Mouse (Mus musculus) T-helper 2 cell (primary cell): ENCODE results near the gene Abhd12b.

Experiments
- in situ Hi-C: fragments of 300-600 bp; cut with MboI, MseI; formaldehyde crosslinking; loops from one replicate; pipeline ENCODE4 v1.15.1; 2025; ENCODE audit warnings: high pct_unique_total_duplicates

Gene Abhd12b

DNA sequence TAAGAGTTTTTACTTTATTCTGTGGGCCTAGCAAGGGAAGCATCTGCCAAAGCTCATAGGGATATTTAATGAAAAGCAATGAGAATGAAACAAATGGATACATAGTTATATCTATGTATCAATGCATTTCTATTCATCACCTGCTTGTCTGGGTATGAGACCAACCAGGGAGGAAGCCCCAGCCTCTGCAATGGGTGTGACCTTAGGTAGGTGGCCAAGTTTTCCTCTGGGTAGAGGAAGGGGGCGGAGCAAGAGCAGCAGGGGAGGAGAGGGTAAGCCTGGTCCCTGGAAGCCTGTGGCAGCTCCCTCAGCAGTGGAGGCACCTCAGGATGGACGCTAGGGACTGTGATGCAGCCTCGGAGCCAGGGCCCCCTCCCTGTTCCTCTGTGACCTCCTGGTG lies at the start of gene Abhd12b:
Abhd12b (plus strand) TSS at position 301 of the 400 bp plus-strand sequence.
- in situ Hi-C loops: no loop called here

DNA sequence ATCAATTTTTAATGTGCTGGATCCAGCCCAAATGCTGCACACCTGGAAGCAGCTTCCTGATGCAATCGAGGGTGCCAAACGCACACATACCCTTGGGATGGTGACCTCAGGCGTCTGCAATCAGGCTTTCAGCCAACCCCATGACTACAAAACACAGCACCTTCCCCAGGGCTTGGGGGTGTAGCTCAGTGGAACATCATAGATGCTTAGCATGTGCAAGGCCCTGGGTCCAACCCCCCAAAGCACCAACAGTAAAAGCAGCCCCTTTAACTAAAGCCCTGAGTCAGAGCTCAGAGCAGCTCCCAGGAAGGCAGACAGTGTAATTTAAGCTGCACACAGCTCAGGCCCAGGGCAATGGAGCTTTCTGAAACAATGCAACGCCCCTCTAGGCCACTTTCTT lies 49.7 kb upstream of the Abhd12b start:
- in situ Hi-C loops: no loop called here

DNA sequence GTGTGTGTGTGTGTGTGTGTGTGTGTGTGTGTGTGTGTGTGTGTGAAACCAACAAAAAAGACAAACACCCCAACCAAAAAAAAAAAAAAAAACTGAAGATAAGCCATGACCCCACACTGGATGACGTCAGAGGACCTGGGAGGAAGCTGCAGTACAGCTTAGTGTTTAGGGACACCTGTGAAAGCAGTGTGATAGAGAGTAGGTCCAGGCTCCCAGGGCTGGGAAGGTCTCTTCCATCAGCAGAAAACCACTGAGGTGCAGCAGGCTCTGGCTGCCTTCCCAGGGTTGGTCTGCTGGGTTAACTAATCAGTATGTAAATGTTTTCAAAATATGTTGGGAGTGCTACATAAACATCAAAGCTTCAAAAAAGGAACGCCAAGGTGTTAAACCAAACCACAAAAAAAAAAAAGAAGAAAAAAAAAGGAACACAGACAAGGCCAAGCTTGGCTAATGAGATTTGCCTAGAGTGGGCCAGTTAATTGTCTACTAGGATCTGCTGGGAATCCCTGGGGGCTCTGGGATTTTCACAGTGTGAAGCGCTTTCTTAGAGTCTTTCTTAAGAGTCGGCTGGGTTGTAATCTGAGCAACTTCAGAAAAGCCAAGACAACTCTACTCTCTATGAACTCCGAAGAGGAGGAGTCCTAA lies 49.0 kb upstream of the Abhd12b start:
- in situ Hi-C loops: no loop called here

DNA sequence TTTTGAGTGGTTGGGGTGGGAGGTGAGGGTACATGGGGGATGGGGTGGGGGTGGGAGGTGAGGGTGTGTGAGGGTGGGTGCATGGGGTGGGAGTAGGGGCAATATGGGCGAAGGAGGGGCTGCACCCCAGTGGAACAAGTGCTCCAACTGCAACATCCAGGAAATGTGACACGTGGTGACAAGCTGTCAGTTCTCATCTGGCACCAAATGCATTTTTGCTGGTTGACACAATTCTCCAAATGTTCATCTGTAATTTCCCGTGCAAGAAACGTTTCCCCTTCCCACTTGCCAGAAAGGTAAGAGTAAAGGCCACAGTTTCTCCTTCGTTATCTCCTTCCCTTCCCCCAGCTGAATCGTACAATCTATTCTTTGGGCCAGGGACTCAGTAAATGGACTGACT lies 48.1 kb upstream of the Abhd12b start:
- in situ Hi-C loops: no loop called here

DNA sequence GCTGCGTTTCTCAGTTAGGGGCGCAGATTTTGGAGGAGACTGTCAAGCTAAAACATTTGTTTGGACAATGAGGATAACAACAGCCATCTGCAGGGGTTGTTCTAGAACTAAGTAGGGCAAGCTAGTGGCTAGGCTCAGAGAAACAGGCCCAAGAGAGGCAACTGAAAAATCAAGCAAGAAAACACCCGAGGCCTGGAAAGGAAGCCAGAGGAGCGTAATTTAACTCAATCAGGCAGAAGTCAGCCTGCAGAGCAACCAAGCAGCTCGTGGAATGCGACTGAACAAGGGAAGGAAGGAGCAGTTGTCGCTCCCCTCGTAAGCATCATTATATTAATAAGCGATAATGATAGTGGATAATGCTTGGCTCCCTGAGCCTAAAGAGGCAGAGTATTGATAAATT lies 47.4 kb upstream of the Abhd12b start:
- in situ Hi-C loops: no loop called here

DNA sequence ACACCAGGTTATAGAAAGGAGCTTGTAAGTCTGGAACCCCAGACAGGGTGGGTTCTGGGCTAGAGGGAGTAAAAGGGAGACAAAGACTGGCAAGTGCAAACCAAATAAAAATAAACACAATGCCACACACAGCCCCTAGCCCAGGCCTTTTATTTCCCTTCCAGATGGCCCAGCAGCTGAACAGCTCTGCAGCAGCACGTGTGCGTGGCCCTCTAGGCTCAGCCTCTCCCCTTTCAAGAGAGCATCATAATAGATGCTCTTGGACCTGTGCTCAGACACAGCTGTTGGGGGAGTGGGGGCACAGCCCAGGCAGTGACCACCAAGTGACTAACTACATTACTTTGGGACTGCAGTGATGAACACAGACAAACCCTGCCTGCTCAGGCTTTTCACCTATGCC lies 45.8 kb upstream of the Abhd12b start:
- in situ Hi-C loops: no loop called here

DNA sequence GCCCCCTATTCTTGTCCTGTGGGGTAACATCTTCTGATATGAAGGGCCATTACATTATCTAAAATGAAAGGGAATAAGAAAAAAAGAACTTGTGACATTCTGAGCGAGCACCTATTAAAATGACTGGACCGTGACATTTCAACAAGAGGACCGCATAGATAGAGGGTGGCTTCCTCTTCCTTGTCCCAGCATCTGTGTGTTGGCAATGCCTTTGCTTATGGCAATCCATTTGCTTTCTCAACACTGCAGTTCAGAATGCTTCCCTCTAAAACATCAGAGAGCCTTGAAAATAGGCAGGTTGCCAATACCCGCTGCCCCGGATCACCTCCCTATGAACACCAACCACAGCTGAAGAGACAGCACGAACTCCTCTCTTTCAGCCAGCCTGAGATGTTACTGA lies 44.0 kb upstream of the Abhd12b start:
- in situ Hi-C loops: no loop called here

DNA sequence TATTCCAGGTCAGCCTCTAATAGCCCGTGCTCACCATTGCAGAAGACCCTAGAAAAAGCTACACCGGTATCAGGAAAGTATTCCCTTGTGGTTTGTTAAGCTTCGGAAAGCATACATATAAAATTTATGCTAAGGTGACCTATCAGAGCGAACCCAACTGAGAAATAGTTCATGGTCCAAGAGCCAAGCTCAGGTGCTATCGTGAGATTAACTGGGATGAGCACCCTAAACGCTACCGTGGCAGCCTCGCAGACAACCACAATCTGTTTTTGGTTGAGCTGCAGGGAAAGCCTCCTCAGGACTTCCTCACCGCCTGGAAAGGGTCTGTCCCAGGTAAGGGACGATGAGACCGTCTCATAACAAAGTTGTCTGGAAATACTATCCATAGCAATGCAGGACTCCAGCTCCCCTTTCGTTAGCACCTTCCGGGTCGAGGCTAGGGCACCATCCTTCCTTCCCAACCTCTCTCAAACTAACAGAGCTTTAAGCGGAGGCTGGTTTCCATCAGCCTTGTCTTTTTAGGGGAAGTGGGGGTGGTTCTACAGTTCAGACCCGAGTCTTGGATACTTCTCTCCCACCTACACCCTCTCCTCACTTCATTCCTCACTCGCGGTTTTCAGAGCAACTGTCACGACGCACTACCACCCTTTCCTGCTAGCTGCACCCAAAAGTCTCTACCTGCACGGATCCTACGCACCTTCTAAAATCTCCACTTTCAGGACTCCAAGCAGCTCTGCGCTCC lies 43.4 kb upstream of the Abhd12b start:
- in situ Hi-C loops: no loop called here

DNA sequence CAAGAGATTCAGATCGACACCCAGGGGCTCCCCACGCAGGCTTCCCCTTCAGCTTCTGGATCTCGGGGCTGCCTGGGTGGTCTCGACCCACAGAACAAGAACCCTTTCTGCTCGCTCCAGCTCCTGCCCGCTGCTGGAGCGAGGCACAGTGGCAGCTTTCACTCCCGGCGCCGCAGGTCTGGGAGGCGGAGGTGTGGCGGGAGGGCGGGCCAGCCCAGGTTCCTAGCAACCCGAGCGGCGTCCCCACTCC lies 42.9 kb upstream of the Abhd12b start:
- in situ Hi-C loops: no loop called here

DNA sequence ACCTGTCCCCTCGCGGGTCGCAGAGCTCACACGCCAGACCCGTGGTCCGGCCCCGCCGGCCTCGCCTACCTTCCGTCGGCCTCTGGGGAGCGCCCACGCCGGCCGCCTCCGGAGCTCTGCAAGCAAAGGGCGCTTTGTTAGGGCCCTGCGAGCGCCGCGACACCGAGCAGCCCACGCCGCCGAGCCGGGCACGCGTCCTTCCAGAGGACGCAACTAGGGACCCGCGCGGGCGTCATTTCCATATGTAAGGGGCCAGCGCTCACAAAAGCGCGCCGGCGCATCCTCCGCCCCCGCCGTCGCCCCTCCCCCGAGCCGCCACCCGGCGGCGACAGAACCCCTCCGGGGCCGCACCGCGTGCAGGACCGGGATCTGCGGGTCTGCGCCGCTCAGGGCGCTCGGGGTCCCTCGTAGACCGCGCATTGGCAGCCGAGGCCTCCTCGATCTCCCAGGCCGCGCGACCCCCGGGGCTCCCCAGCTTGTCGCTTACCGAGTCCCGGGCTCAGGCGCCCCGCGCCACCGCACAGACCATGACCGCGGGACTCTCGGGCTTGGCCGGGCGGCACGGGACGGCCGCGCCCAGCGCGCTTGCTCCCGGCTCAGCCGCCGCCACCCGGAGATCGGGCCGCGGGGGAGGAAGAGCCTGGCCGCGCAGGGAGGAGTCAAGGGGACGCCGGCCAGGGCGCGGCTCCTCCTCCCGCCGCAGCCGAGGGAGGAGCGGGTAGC lies 42.4 kb upstream of the Abhd12b start:
- in situ Hi-C loops: no loop called here

DNA sequence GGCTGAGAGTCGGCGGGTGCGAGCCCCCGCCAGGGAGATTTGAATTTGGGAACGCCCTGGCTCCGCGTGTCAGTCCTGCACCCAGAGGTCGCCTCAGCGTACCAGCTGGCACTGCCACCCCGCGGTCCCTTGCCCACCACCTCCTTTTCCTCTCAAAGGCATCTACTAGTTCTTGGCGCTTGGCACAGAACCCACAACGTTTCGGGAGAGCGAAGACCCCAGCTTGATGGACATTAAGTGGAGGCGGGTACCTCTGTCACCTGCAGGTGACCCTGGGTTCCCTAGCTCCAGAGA lies 41.9 kb upstream of the Abhd12b start:
- in situ Hi-C loops: no loop called here

DNA sequence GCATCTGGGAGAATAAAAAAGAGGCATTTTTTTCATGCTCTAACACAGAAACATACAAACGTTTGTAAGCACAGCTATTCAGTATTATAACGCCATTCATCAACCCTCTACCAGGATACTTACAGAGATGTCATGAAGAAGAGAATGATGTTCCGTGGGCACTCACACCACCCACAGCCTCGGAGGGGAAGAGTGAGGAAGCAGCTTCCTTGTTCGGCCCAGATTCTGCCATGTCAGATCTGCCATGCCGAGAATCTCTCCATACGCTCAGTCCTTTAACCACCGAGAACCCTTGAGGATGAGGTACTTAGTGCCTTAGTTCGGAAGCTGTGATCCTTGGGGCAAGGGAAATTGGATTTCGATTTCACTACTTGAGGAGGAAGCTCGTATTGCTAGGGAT lies 40.6 kb upstream of the Abhd12b start, which contains the start of gene Nin:
Nin (minus strand) TSS at position 367 of the 400 bp plus-strand sequence.
- in situ Hi-C loops: no loop called here

DNA sequence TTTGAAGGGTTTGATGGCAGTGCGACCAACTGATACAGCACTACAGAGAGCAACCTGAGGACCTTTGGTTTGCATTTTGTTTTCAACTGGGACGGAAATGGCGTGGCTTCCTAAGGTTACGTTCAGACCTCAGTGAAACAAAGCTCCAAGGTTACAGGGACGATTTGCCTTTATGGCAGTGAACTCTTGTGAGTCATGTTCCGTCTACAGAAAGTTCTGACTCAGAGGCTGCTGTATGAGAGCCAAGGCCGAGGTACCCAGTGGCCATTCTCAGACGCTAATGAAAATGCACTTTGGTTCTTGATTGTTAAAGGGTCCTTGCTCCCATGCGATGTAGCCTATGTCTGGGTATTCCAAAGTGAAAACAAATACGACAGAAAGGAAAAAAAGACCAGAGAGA lies 36.8 kb upstream of the Abhd12b start:
- in situ Hi-C loops: no loop called here

DNA sequence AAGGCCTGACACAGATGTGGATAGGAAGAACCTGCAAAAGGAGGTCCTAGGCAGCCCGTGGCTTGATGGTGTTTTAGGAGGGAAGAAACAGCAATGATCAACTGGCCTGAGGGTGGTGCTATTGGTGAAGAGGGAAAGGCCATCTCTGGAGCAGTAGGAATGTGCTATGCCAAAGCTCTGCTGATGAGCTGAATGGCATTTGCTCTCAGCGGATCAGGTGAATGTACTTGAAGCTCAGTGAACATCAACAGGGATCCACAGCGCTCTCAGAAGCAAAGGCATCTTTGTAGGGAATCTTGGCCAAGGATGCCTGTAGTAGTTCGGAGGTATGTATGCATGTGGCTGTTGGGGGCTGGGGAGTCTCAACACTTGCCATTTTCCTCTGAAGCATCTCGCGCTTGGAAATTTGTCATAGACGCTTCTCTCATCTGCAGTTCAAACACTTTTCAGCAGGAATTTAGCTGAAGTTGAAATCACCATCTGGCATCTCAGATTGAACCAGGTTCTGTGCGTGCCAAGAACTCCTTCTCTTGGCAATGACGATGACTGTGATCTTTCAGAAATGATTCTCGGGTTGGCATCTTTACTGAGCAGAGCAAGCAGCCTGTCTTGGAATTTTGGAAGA lies 35.1 kb upstream of the Abhd12b start:
- in situ Hi-C loops: no loop called here

DNA sequence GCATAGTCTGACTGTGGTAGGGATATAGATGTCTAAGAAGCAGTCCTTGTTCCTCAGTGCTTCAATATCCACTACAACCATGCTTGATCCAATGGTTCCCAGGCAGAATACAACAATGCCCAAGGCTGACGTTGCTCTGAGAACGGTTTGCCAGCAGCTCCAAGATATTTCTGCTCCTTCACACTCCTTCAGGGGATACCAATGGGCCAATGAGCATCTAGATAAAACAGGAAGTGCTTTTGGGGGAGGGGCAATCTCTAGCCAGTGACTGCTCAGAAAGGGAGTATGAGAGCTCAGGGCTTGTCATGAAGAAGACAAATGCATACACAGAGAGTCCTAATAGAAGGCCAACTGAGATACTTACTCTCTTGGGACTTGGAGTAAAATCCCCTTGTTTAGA lies 34.4 kb upstream of the Abhd12b start:
- in situ Hi-C loops: no loop called here

DNA sequence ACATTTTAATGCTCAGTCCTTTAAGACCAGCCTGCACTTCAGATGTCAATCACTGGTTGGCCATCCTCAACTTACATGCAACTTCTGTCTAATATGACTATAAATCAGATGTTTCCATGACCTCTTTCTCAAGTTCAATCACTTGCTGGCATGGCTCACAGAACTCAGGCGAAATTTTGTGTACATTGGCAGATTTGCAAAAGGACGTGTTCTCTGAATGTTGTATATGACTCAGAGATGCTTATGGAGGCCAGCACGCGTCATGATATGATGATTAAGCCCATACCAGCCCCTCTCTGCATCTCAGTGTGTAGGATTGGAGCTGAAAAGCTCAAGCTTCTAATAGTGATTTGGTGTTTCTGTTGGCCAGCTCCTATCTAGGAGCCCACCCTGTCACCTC lies 27.3 kb upstream of the Abhd12b start:
- in situ Hi-C loops: loop anchor here (25.0 kb wide), 1 partner anchor 889 kb away; the partner anchor contains the start of genes Klhdc1 and Pole2

DNA sequence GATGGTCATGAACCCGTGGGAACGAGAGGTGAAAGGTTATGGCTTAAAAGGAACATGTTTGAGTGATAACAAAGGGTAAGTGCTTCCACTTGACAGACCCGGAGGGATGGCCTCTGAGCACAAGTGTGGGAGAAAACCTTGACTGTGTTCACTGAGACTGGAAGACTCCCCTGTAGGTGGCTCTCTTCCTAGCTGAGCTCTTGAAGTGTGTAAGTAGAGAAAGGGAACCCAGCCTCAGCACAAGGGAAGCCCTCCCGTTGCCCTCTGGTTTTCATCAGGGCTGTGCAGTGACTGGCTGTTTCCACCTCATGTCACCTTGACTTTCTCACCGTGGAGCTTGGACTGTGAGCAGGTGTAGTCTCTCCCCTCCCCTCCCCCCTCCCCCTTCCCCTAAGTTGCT lies 24.8 kb upstream of the Abhd12b start:
- in situ Hi-C loops: loop anchor here (25.0 kb wide), 1 partner anchor 892 kb away; the partner anchor contains the start of genes Klhdc1 and Pole2

DNA sequence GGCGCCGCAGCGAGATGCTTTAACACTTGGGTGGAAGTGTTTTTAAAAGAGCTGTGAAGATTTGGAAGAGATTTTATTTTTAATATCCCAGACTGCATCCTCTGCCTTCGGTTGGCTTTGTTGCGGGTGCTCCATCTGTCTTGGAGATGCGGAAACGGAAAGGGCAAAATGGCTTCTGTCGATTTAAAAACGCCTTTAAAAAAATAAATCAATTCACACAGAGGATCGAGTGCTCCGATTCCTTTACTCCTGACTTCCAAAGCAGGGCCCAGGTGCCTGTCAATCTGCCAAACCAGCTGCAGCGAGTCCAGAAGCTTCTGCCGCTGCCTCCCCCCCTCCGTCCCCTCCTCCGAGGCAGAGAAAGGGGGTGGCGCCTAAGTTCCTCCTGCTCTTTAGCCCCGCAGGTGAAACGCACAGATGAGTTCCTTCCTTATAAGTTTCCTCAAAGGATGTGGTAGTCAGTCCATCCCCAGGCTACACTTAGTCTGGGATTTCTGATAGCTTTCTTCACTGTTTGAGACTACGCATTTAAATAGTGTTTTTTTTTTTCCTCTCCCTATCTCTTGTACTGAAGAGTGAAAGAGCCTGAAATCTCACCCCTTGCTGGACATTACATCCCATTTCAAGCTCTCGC lies 22.8 kb upstream of the Abhd12b start:
- in situ Hi-C loops: loop anchor here (25.0 kb wide), 1 partner anchor 894 kb away; the partner anchor contains the start of genes Klhdc1 and Pole2

DNA sequence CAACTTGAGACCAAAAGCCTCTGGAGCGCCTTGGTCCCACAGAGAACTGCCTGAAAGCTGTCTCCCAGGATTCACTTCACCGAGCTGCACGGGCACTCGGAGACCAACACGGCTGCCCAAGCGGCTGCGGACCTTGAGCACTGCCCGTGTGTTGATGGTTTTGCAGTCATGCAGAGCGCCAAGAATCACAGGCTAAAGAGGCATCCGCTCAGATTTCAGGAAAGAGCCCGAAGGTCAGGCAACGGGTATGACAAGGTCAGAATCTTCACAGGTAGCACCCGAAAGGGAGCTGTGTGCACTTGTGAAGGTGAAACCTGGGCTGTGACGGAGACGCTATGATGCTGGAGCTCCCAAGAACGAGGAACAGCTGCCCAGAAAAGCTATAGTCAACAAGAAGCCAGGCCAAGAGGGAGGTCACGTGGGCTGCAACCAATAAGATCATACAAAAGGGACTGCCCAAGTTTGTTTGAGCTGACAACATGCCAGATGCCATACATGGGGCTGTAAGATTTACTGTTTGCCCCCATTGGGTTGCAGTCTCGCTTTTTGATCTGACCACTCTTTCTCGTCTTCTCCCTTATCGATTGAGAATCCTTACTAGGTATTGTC lies 19.2 kb upstream of the Abhd12b start:
- in situ Hi-C loops: loop anchor here (25.0 kb wide), 1 partner anchor 897 kb away; the partner anchor contains the start of genes Klhdc1 and Pole2

DNA sequence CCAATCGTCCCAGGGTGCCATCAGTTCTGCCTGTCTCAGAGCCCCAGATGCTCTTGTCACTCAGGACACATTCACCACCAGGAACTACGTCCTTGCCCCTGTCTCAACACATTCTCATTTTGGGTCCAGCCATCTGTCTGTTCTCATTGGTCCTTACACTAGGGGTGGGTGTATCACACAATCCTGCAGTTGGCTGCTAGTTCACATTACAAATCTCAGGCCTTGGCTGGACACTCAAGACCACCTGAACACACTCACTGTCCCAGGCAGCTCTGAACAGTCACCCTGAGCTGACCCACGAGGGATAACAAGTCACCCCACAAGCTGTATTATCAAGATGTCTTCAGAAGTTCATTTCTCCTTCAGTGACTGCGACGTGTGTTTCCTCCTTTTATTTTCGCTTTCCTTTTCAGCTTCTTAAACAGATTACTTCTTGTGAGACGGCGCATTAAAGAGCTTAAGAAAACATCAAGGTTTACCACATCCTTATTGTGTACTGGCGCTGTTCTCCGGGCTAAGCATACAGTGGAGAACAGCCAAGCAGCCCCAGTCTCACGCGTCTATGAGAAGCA lies 17.7 kb upstream of the Abhd12b start:
- in situ Hi-C loops: loop anchor here (25.0 kb wide), 1 partner anchor 899 kb away; the partner anchor contains the start of genes Klhdc1 and Pole2

DNA sequence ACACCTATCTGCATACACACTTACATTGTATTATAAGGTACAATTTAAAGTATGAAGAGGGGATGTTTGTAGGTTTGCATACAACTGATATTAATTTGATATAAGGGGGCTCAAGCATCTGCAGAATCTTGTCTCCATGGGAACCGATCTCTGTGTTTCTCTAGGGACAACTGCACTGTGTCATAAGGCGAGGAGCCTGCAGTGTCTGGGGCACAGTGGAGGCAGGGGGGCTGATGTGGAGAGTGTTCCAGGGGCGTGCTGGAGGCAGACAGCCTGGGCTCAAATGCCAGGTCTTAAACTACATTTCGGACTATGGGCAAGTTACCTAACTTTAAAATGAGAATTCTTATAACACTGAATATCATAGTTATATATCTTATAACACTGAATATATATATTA lies 16.8 kb upstream of the Abhd12b start:
- in situ Hi-C loops: loop anchor here (25.0 kb wide), 1 partner anchor 900 kb away; the partner anchor contains the start of genes Klhdc1 and Pole2
